Mouse (Mus musculus): ENCODE data around the gene Ccl21a.
"Not testable (repeated sequence)": the region's sequence is repeated elsewhere in the genome, so short reads cannot be mapped to it uniquely, and the experiment has no call there.

Gene Ccl21a

DNA sequence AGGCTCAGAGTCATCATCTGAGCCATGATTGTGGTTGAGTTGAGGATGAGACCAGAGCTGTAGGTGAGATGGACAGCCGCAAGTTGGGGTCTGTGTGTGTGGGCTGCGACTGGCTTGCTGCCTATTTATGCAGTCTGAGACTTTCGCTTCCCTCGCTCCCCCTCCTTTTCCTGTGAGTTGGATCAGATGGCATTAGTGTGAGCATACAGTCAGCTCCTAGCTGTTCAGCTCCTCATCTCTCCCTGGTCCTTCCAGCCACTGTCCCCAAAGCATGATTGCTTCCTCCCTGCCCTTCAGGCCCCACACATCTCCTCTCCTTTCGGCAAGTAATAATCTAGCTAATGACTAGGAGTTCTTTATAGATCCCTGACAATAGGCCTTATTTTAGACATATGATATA, at the start of gene Ccl21a:
TSS of gene Ccl21a (minus strand) at position 101 of the 400 bp plus-strand sequence.
- DNase-seq (ENCODE audit: low spot score in 2 of 2): not testable (repeated sequence)

DNA sequence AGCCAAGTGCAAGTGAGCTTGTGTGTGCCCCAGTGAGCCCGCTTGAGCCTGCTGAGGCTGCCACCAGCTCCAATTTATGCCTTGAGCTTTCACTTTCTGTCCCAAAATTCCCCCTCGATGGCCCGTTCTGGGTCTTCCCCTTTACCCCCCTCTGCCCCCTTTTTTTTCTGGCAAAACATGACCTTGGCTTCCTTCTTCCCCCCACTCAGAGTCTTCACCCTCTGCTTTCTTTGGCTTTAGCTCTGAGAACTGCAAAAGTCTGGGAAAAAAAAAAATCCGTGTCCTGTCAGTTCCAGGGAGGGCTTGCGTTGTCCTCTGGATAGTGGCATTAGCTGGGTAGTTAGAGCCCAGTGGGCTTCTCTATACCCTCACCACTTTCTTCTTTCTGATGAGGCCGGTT, 17.3 kb downstream of the Ccl21a start, which contains the start of gene Ccl19:
TSS of gene Ccl19 (minus strand) at position 101 of the 400 bp plus-strand sequence.
- not testable (repeated sequence) for DNase-seq (ENCODE audit: low spot score in 2 of 2)

DNA sequence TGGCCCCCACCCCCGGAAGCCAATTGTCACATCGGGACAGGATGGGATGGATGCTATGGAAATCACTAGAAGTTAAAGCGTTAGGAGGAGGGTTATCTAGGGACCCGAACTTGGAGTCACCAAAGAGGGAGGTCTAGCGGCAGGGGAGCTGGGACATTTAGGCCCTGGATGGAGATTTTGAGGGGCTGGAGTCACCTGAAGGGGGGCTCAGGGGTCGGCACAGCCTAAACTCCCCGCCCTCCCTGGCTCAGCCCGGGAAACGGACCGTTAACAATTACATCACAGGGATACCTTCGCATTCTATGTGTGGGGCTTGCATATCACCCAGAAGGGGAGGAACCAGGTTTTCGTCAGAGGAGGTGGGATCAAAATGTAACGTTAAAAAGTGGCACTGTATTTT, 38.5 kb downstream of the Ccl21a start, which contains the start of gene 4930578G10Rik:
TSS of gene 4930578G10Rik (plus strand) at position 301 of the 400 bp plus-strand sequence.
- DNase-seq (ENCODE audit: low spot score in 2 of 2): not testable (repeated sequence)

All from urinary bladder, adult 18-20 months (tissue).